Mouse (Mus musculus): ENCODE data around the gene Cdr2l. TPM values are rescaled to one million over a fixed set of nuclear protein-coding genes. Genes with fewer than 3 reads are reported as not detected.

Cdr2l gene
- 18.2 and 20.7 TPM in 2 replicates for polyA plus RNA-seq (2012; rRNA removed; ENCODE audit: low replicate concordance)

GRCm38 (mm10) chr11:115381743-115382539 is at the start of gene Cdr2l:
Gene Cdr2l (plus strand): TSS chr11:115381916.

GRCm38 (mm10) chr11:115334531-115334930 is 47.2 kb upstream of the Cdr2l start, which contains the start of gene Otop3:
Gene Otop3 (plus strand): TSS chr11:115334731.

GRCm38 (mm10) chr11:115367395-115367944 is 14.2 kb upstream of the Cdr2l start, which contains the start of gene Hid1:
Gene Hid1 (minus strand): TSS chr11:115367756.

GRCm38 (mm10) chr11:115403338-115404124 is 21.8 kb downstream of the Cdr2l start, which contains the start of gene Mrpl58:
Gene Mrpl58 (plus strand): TSS chr11:115403752.

GRCm38 (mm10) chr11:115419531-115420237 is 38.0 kb downstream of the Cdr2l start, which contains the start of the genes Atp5h and Kctd2:
Gene Atp5h (minus strand): TSS chr11:115419962.
Gene Kctd2 (plus strand): TSS chr11:115420128.

GRCm38 (mm10) chr11:115439906-115440595 is 58.3 kb downstream of the Cdr2l start, which contains the start of gene Trim80:
Gene Trim80 (plus strand): TSS chr11:115440545.

Other genes starting within 250 kb of the Cdr2l start
- gene Cd300lf, start 247.9 kb upstream of the Cdr2l start, polyA plus RNA-seq (2012; rRNA removed; ENCODE audit: low replicate concordance), result 3.5 and 3.7 TPM in 2 replicates
- gene Slc9a3r1, start 218.6 kb upstream of the Cdr2l start, polyA plus RNA-seq (2012; rRNA removed; ENCODE audit: low replicate concordance), result 42.0 and 64.9 TPM in 2 replicates
- gene Tmem104, start 194.4 kb upstream of the Cdr2l start, polyA plus RNA-seq (2012; rRNA removed; ENCODE audit: low replicate concordance), result 22.5 TPM in 2 replicates
- 21.1 and 25.5 TPM in 2 replicates for gene Nat9, start 194.1 kb upstream of the Cdr2l start, polyA plus RNA-seq (2012; rRNA removed; ENCODE audit: low replicate concordance)
- 0.11 and 0.59 TPM in 2 replicates for gene Grin2c, start 114.7 kb upstream of the Cdr2l start, polyA plus RNA-seq (2012; rRNA removed; ENCODE audit: low replicate concordance)
- gene Fdxr, start 104.9 kb upstream of the Cdr2l start, polyA plus RNA-seq (2012; rRNA removed; ENCODE audit: low replicate concordance), result 17.8 and 30.0 TPM in 2 replicates
- 4.2 and 5.5 TPM in 2 replicates for gene Fads6, start 84.3 kb upstream of the Cdr2l start, polyA plus RNA-seq (2012; rRNA removed; ENCODE audit: low replicate concordance)
- not detected in 2 replicates for gene Otop2, start 74.8 kb upstream of the Cdr2l start, polyA plus RNA-seq (2012; rRNA removed; ENCODE audit: low replicate concordance)
- gene Ush1g, start 59.9 kb upstream of the Cdr2l start, polyA plus RNA-seq (2012; rRNA removed; ENCODE audit: low replicate concordance), result 0.26 and 0.37 TPM in 2 replicates
- 0.05 and 0.16 TPM in 2 replicates for gene Otop3, start 47.2 kb upstream of the Cdr2l start, polyA plus RNA-seq (2012; rRNA removed; ENCODE audit: low replicate concordance)
- 53.5 and 57.6 TPM in 2 replicates for gene Hid1, start 14.2 kb upstream of the Cdr2l start, polyA plus RNA-seq (2012; rRNA removed; ENCODE audit: low replicate concordance)
- 58.1 and 65.1 TPM in 2 replicates for gene Mrpl58, start 21.8 kb downstream of the Cdr2l start, polyA plus RNA-seq (2012; rRNA removed; ENCODE audit: low replicate concordance)
- gene Atp5h, start 38.0 kb downstream of the Cdr2l start, polyA plus RNA-seq (2012; rRNA removed; ENCODE audit: low replicate concordance), result 52.6 and 152 TPM in 2 replicates
- 36.0 and 38.1 TPM in 2 replicates for gene Kctd2, start 38.2 kb downstream of the Cdr2l start, polyA plus RNA-seq (2012; rRNA removed; ENCODE audit: low replicate concordance)
- gene Trim80, start 58.6 kb downstream of the Cdr2l start, polyA plus RNA-seq (2012; rRNA removed; ENCODE audit: low replicate concordance), result 0.42 and 0.57 TPM in 2 replicates
- 5.7 and 10.6 TPM in 2 replicates for gene Slc16a5, start 80.6 kb downstream of the Cdr2l start, polyA plus RNA-seq (2012; rRNA removed; ENCODE audit: low replicate concordance)
- gene Armc7, start 93.8 kb downstream of the Cdr2l start, polyA plus RNA-seq (2012; rRNA removed; ENCODE audit: low replicate concordance), result 11.8 and 44.6 TPM in 2 replicates
- gene Nt5c, start 109.9 kb downstream of the Cdr2l start, polyA plus RNA-seq (2012; rRNA removed; ENCODE audit: low replicate concordance), result 41.8 and 67.1 TPM in 2 replicates
- 216 and 221 TPM in 2 replicates for gene Jpt1, start 132.5 kb downstream of the Cdr2l start, polyA plus RNA-seq (2012; rRNA removed; ENCODE audit: low replicate concordance)
- gene Sumo2, start 154.4 kb downstream of the Cdr2l start, polyA plus RNA-seq (2012; rRNA removed; ENCODE audit: low replicate concordance), result 32.4 and 64.1 TPM in 2 replicates
- gene Nup85, start 182.5 kb downstream of the Cdr2l start, polyA plus RNA-seq (2012; rRNA removed; ENCODE audit: low replicate concordance), result 30.2 and 65.1 TPM in 2 replicates
- gene Mrps7, start 222.0 kb downstream of the Cdr2l start, polyA plus RNA-seq (2012; rRNA removed; ENCODE audit: low replicate concordance), result 24.3 and 26.8 TPM in 2 replicates
- 34.7 and 39.4 TPM in 2 replicates for gene Gga3, start 222.1 kb downstream of the Cdr2l start, polyA plus RNA-seq (2012; rRNA removed; ENCODE audit: low replicate concordance)
- gene Mif4gd, start 231.1 kb downstream of the Cdr2l start, polyA plus RNA-seq (2012; rRNA removed; ENCODE audit: low replicate concordance), result 164 and 226 TPM in 2 replicates
- 176 and 234 TPM in 2 replicates for gene Slc25a19, start 246.4 kb downstream of the Cdr2l start, polyA plus RNA-seq (2012; rRNA removed; ENCODE audit: low replicate concordance)